Mouse (Mus musculus) limb, embryonic 12.5 days (tissue): ENCODE results near the gene Hykk. TPM values are rescaled to one million over a fixed set of nuclear protein-coding genes. Genes with fewer than 3 reads are reported as not detected.
"Not testable (repeated sequence)": the region's sequence is repeated elsewhere in the genome, so short reads cannot be mapped to it uniquely, and the experiment has no call there.

ENCODE experiments used
- ATAC-seq: fragments of 200-750 bp; cut with Nextera tagmentation; 2 replicates; pipeline ENCODE4 v1.8.0; 2017; ENCODE audit warnings: low read depth, moderate TSS enrichment; ENCODE audit not compliant: insufficient number of reproducible peaks, insufficient read depth, low FRiP score, low TSS enrichment
- H3K27ac ChIP-seq: fragments of 300-500 bp; sonication (generic); 2 replicates; pipeline ENCODE4 v1.5.1; 2016; ENCODE audit warnings: mild to moderate bottlenecking, moderate library complexity
- H3K27me3 ChIP-seq: fragments of 300-500 bp; sonication (generic); 2 replicates; pipeline ENCODE4 v1.6.1; 2016; ENCODE audit warnings: mild to moderate bottlenecking, moderate library complexity
- H3K36me3 ChIP-seq: fragments of 300-500 bp; sonication (generic); 2 replicates; pipeline ENCODE4 v1.6.1; 2016; ENCODE audit warnings: mild to moderate bottlenecking, moderate library complexity
- H3K4me1 ChIP-seq: fragments of 300-500 bp; sonication (generic); replicated peaks from 2 replicates; pipeline ENCODE4 v1.6.1; 2016
- H3K4me2 ChIP-seq: fragments of 300-500 bp; sonication (generic); 2 replicates; pipeline ENCODE4 v1.6.1; 2016; ENCODE audit warnings: mild to moderate bottlenecking, moderate library complexity
- H3K4me3 ChIP-seq: fragments of 300-500 bp; sonication (generic); replicated peaks from 2 replicates; pipeline ENCODE4 v1.5.1; 2016; ENCODE audit warnings: mild to moderate bottlenecking
- H3K9ac ChIP-seq: fragments of 300-500 bp; sonication (generic); replicated peaks from 2 replicates; pipeline ENCODE4 v1.6.1; 2016; ENCODE audit warnings: mild to moderate bottlenecking, moderate library complexity
- H3K9me3 ChIP-seq: fragments of 300-500 bp; sonication (generic); 2 replicates; pipeline ENCODE4 v1.6.1; 2016; ENCODE audit warnings: mild to moderate bottlenecking, moderate library complexity
- WGBS: fragments of 180-500 bp; shearing (Covaris S2); methylation state at CpG from one replicate; pipeline ENCODE4 v1.1.7; 2016; 5-methylcytosine and 5-hydroxymethylcytosine counted together
- polyA plus RNA-seq: library from polyadenylated mRNA; unstranded; fragments of >200 nt; fragmentation: Nextera tagmentation; extraction: Ambion mirVana; gene quantifications from 2 replicates; pipeline ENCODE4 v1.2.1, GENCODE M21; 2016

Hykk gene
- polyA plus RNA-seq, 1 experiment from 2014 or later, result 6.3 TPM

GRCm38 (mm10) chr9:54932379-54932778 lies 15.3 kb downstream of the Hykk start:
- no peaks in the 10 kb centered on the region for H3K4me1 ChIP-seq
- no peak for ATAC-seq
- no peak overlapping the region for H3K4me2 ChIP-seq
- WGBS, result 76% methylated on average over 2 of the region's 2 CpGs
- H3K27me3 ChIP-seq, result no peaks in the 10 kb centered on the region
- H3K27ac ChIP-seq, result no peak overlapping the region
- H3K36me3 ChIP-seq, result no peaks in the 10 kb centered on the region
- no peak overlapping the region for H3K4me3 ChIP-seq
- no peak overlapping the region for H3K9ac ChIP-seq
- H3K9me3 ChIP-seq, result no peaks in the 10 kb centered on the region

- Histone ChIP-seq H3K4me3 (no peak overlapping the region), H3K36me3 (peaks cover 12% of the 10 kb centered on the region), H3K9ac (no peak overlapping the region), H3K4me2 (no peak overlapping the region), H3K27ac (no peak overlapping the region), H3K4me1 (no peaks in the 10 kb centered on the region), H3K27me3 (no peaks in the 10 kb centered on the region), H3K9me3 (no peaks in the 10 kb centered on the region)
- 84% methylated on average over 4 of the region's 4 CpGs for WGBS
- no peak for ATAC-seq
Measured at GRCm38 (mm10) chr9:54942071-54942470, 25.0 kb downstream of the Hykk start.

- H3K9me3 ChIP-seq, result no peaks in the 10 kb centered on the region
- ATAC-seq, result no peak
- H3K4me3 ChIP-seq, result no peak overlapping the region
- no peak overlapping the region for H3K27ac ChIP-seq
- H3K4me1 ChIP-seq, result no peaks in the 10 kb centered on the region
- whole genome bisulfite sequencing, result 69% methylated on average over 2 of the region's 2 CpGs
- 0 out of 2 replicates have a peak, but pooled peaks cover 5% of the 10 kb centered on the region for H3K36me3 ChIP-seq
- no peak overlapping the region for H3K9ac ChIP-seq
- H3K27me3 ChIP-seq, result no peaks in the 10 kb centered on the region
- no peak overlapping the region for H3K4me2 ChIP-seq
Measured at GRCm38 (mm10) chr9:54944467-54944866, 27.4 kb downstream of the Hykk start.

GRCm38 (mm10) chr9:54946256-54946655 lies 29.2 kb downstream of the Hykk start:
- no peak overlapping the region for H3K9ac ChIP-seq
- 70% methylated on average over 16 of the region's 16 CpGs for WGBS
- H3K4me1 ChIP-seq, result no peaks in the 10 kb centered on the region
- no peak overlapping the region for H3K4me3 ChIP-seq
- no peak for ATAC-seq
- H3K36me3 ChIP-seq, result 0 out of 2 replicates have a peak, but pooled peaks cover 5% of the 10 kb centered on the region
- H3K27me3 ChIP-seq, result no peaks in the 10 kb centered on the region
- H3K27ac ChIP-seq, result no peak overlapping the region
- no peak overlapping the region for H3K4me2 ChIP-seq
- H3K9me3 ChIP-seq, result no peaks in the 10 kb centered on the region

- Histone ChIP-seq H3K9me3 (no peaks in the 10 kb centered on the region), H3K36me3 (peaks cover 30% of the 10 kb centered on the region), H3K4me1 (peaks cover 12% of the 10 kb centered on the region), H3K9ac (no peak overlapping the region), H3K27me3 (no peaks in the 10 kb centered on the region), H3K4me2 (no peak overlapping the region), H3K4me3 (no peak overlapping the region), H3K27ac (no peak overlapping the region)
- no peak for ATAC-seq
Measured at GRCm38 (mm10) chr9:54949465-54949864, 32.4 kb downstream of the Hykk start.

GRCm38 (mm10) chr9:54950162-54950561 lies 33.1 kb downstream of the Hykk start:
- Histone ChIP-seq H3K27ac (peak overlapping the region; percentile 96), H3K4me1 (peaks cover 12% of the 10 kb centered on the region), H3K4me2 (peak overlapping the region; percentile 60), H3K9ac (peak overlapping the region; percentile 52; the same call in 1 of the 2 replicates), H3K36me3 (peaks cover 36% of the 10 kb centered on the region), H3K4me3 (peak overlapping the region; percentile 88)
- not testable (repeated sequence) for H3K9me3 ChIP-seq, H3K27me3 ChIP-seq
- WGBS, result 52% methylated on average over 8 of the region's 8 CpGs
- ATAC-seq, result peak; percentile 43; the same call in 1 of the 2 replicates

GRCm38 (mm10) chr9:54950575-54951321 lies 33.7 kb downstream of the Hykk start, which contains the start of the genes Psma4 and AY074887:
Psma4 (plus strand) TSS chr9:54950790.
AY074887 (minus strand) TSS chr9:54950998.
- Histone ChIP-seq H3K4me3 (peak within 1 kb of the TSS; percentile 88), H3K4me1 (peaks cover 12% of the 10 kb centered on the region), H3K4me2 (peak within 1 kb of the TSS; percentile 60), H3K36me3 (peaks cover 42% of the 10 kb centered on the region), H3K27me3 (no peaks in the 10 kb centered on the region), H3K9me3 (no peaks in the 10 kb centered on the region), H3K9ac (peak within 1 kb of the TSS; percentile 87), H3K27ac (peak within 1 kb of the TSS; percentile 96)
- WGBS, result under 1% methylated on average over 65 of the region's 65 CpGs
- peak; percentile 100 for ATAC-seq

GRCm38 (mm10) chr9:54961059-54961458 lies 44.0 kb downstream of the Hykk start:
- Histone ChIP-seq H3K4me2 (no peak overlapping the region), H3K9ac (no peak overlapping the region), H3K9me3 (peaks cover 7% of the 10 kb centered on the region; the same call in 1 of the 2 replicates), H3K27me3 (no peaks in the 10 kb centered on the region), H3K36me3 (peaks cover 39% of the 10 kb centered on the region), H3K4me3 (no peak overlapping the region), H3K4me1 (no peaks in the 10 kb centered on the region), H3K27ac (no peak overlapping the region)
- 94% methylated on average over 4 of the region's 4 CpGs for WGBS
- ATAC-seq, result no peak

GRCm38 (mm10) chr9:54963669-54964068 lies 46.6 kb downstream of the Hykk start:
- Histone ChIP-seq H3K9ac (no peak overlapping the region), H3K4me1 (no peaks in the 10 kb centered on the region), H3K36me3 (peaks cover 15% of the 10 kb centered on the region), H3K9me3 (peaks cover 7% of the 10 kb centered on the region; the same call in 1 of the 2 replicates), H3K4me2 (no peak overlapping the region), H3K27ac (no peak overlapping the region), H3K27me3 (no peaks in the 10 kb centered on the region), H3K4me3 (no peak overlapping the region)
- no peak for ATAC-seq

GRCm38 (mm10) chr9:54969972-54970637 lies 53.0 kb downstream of the Hykk start:
- no peaks in the 10 kb centered on the region; the same call in 1 of the 2 replicates for H3K9me3 ChIP-seq
- H3K9ac ChIP-seq, result no peak overlapping the region
- H3K36me3 ChIP-seq, result no peaks in the 10 kb centered on the region
- no peaks in the 10 kb centered on the region for H3K4me1 ChIP-seq
- no peak overlapping the region for H3K27ac ChIP-seq
- no peak for ATAC-seq
- H3K4me2 ChIP-seq, result no peak overlapping the region
- 67% methylated on average over 8 of the region's 8 CpGs for WGBS
- H3K4me3 ChIP-seq, result no peak overlapping the region
- no peaks in the 10 kb centered on the region for H3K27me3 ChIP-seq

- peaks cover 9% of the 10 kb centered on the region for H3K4me1 ChIP-seq
- peak within 1 kb of the TSS; percentile 86 for H3K4me2 ChIP-seq
- WGBS, result 68% methylated on average over 8 of the region's 8 CpGs
- H3K27me3 ChIP-seq, result peaks cover 46% of the 10 kb centered on the region
- H3K9me3 ChIP-seq, result no peaks in the 10 kb centered on the region
- no peak for ATAC-seq
- no peak within 1 kb of the TSS for H3K27ac ChIP-seq
- peak within 1 kb of the TSS; percentile 64 for H3K4me3 ChIP-seq
- H3K36me3 ChIP-seq, result no peaks in the 10 kb centered on the region
- H3K9ac ChIP-seq, result peak within 1 kb of the TSS; percentile 42
Measured at GRCm38 (mm10) chr9:54980674-54981073, 63.6 kb downstream of the Hykk start, which contains the start of gene Chrna5. Chrna5 (plus strand) TSS chr9:54980880.
